ENCODE assay signal across 8 mouse cellular contexts in genomic region chr1:62664960-62665645, GRCm38 (mm10). TPM values are rescaled to one million over a fixed set of nuclear protein-coding genes. Genes with fewer than 3 reads are reported as not detected.
DNase-seq lines count a peak whose midpoint lies in the region; TF ChIP-seq lines count a peak whose summit lies in the region.

No protein-coding gene starts in this region.

- H3K27me3 ChIP-seq in heart, adult 2 months (ENCODE audit: control insufficient read depth, insufficient read depth, low read length), result no peaks in the 10 kb centered on the region

- TF ChIP-seq POLR2A in heart, adult 2 months (IDR thresholded peaks at IDR 0.05; ENCODE audit: insufficient read depth, low read depth, low read length), result no peak

- no peak overlapping the region for H3K4me3 ChIP-seq in heart, adult 2 months

- peak overlapping the region; percentile 49 for H3K27ac ChIP-seq in heart, adult 2 months

- TF ChIP-seq CTCF in heart, adult 2 months (IDR thresholded peaks at IDR 0.05), result no peak

- H3K79me2 ChIP-seq in heart, adult 2 months (replicated peaks; ENCODE audit: control insufficient read depth, insufficient read depth, low read length), result no peaks in the 10 kb centered on the region

- intact Hi-C loops in heart, adult 2 months (cut with DNase I), result no loop called here

- H3K9ac ChIP-seq in heart, adult 2 months (ENCODE audit: low read depth, low read length), result no peak overlapping the region

- H3K36me3 ChIP-seq in heart, adult 2 months (ENCODE audit: control insufficient read depth, insufficient read depth, low read length), result no peaks in the 10 kb centered on the region

- no peak for TF ChIP-seq EP300 in heart, adult 2 months (IDR thresholded peaks at IDR 0.05; ENCODE audit: insufficient read depth, low read depth, low read length)

- peaks cover 1% of the 10 kb centered on the region for H3K4me1 ChIP-seq in heart, adult 2 months (ENCODE audit: control insufficient read depth, insufficient read depth, low read length)

- peak; percentile 16 for DNase-seq in urinary bladder, postnatal 14 days (ENCODE audit: low spot score)
- no peak for DNase-seq in urinary bladder, postnatal 25 days (ENCODE audit: low spot score)
- peak; percentile 50 to 63 for DNase-seq in heart, adult 2 months
- DNase-seq in kidney, adult 8-10 months, result peak; percentile 25 to 39
- DNase-seq in lung, postnatal 14 days, result peak; percentile 62
- no peak for DNase-seq in spleen, adult 12 weeks (ENCODE audit: low spot score)
- DNase-seq in right cerebral cortex, postnatal 14 days, result no peak
- DNase-seq in cerebellum, postnatal 36 days, result no peak

- 25% methylated on average over 8 of the region's 8 CpGs for WGBS in heart, adult 2 months

RNA-seq across cellular contexts. Expression of gene Nrp2, which starts 38.0 kb away (rescaled TPM):
- 10 to 100 TPM; 20.7 to 29.6 TPM for total RNA-seq in heart, adult 2 months (2021)
- 15.6 and 24.2 TPM in 2 replicates for polyA plus RNA-seq in heart, adult 2 months (2012; rRNA removed)

Comparison
In these comparisons a context has a peak if more than half of its experiments do, and no peak if none do; other contexts are left out.
1. DNase-seq: peak in urinary bladder, postnatal 14 days (single experiment), heart, adult 2 months (2 of 2), kidney, adult 8-10 months (2 of 2) and lung, postnatal 14 days (single experiment); none in urinary bladder, postnatal 25 days (single experiment), spleen, adult 12 weeks (single experiment), right cerebral cortex, postnatal 14 days (single experiment) and cerebellum, postnatal 36 days (0 of 2).